ENCODE assay signal across 18 mouse cellular contexts in genomic region chr3:51036700-51037306, GRCm38 (mm10).
DNase-seq lines count a peak whose midpoint lies in the region; ATAC-seq and TF ChIP-seq lines count a peak whose summit lies in the region.
"Had no signal": no experiment of that assay in that cellular context is flagged by ENCODE, and none has a peak within 500 bp of the region (broad histone marks: within the 10 kb centered on the region; RNA-seq: fewer than 3 reads in every experiment).

No protein-coding gene starts in this region.

- H3K4me2 ChIP-seq in lung, embryonic 14.5 days: no peak overlapping the region
- no peak overlapping the region for H3K4me2 ChIP-seq in hindbrain, embryonic 14.5 days (replicated peaks)
- no peak overlapping the region for H3K4me2 ChIP-seq in neural tube, embryonic 14.5 days (ENCODE audit: low read depth, low read length)
- H3K4me2 ChIP-seq: forebrain, embryonic 13.5 days; heart, embryonic 12.5 days had no signal

- H3K9ac ChIP-seq in lung, embryonic 14.5 days: no peak overlapping the region
- no peak overlapping the region for H3K9ac ChIP-seq in hindbrain, embryonic 14.5 days
- no peak overlapping the region for H3K9ac ChIP-seq in neural tube, embryonic 14.5 days (replicated peaks; ENCODE audit: low read depth, low read length)
- H3K9ac ChIP-seq: forebrain, embryonic 13.5 days; forebrain, postnatal 0 days; heart, embryonic 12.5 days had no signal

- peak; percentile 83 for ATAC-seq in lung, embryonic 14.5 days (ENCODE audit: insufficient read depth)
- peak; percentile 21; the same call in 1 of the 2 replicates for ATAC-seq in hindbrain, embryonic 14.5 days (ENCODE audit: low FRiP score)
- ATAC-seq in neural tube, embryonic 14.5 days (ENCODE audit: low read depth): peak; percentile 38; the same call in 1 of the 2 replicates
- ATAC-seq: CD4-positive, CD25-positive, alpha-beta regulatory T cell, adult 4 months; forebrain, embryonic 13.5 days; forebrain, postnatal 0 days had no signal

- no peaks in the 10 kb centered on the region for H3K4me1 ChIP-seq in lung, embryonic 14.5 days (ENCODE audit: insufficient read depth)
- no peaks in the 10 kb centered on the region; the same call in 1 of the 2 replicates for H3K4me1 ChIP-seq in hindbrain, embryonic 14.5 days (replicated peaks; ENCODE audit: control insufficient read depth, insufficient read depth, low read length)
- H3K4me1 ChIP-seq in neural tube, embryonic 14.5 days (ENCODE audit: control insufficient read depth, insufficient read depth, low read length): no peaks in the 10 kb centered on the region
- H3K4me1 ChIP-seq: heart, embryonic 12.5 days had no signal

- no peak overlapping the region for H3K4me3 ChIP-seq in lung, embryonic 14.5 days (ENCODE audit: low read depth, low read length)
- H3K4me3 ChIP-seq in hindbrain, embryonic 14.5 days (replicated peaks; ENCODE audit: low read length): no peak overlapping the region
- no peak overlapping the region for H3K4me3 ChIP-seq in neural tube, embryonic 14.5 days (ENCODE audit: low read depth, low read length)
- H3K4me3 ChIP-seq: embryonic facial prominence, embryonic 10.5 days; forebrain, embryonic 13.5 days; heart, embryonic 12.5 days had no signal

- TF ChIP-seq CTCF in lung, embryonic 14.5 days (IDR thresholded peaks at IDR 0.05; ENCODE audit: low read depth): no peak

- H3K36me3 ChIP-seq in lung, embryonic 14.5 days (ENCODE audit: insufficient read depth): no peaks in the 10 kb centered on the region
- no peaks in the 10 kb centered on the region for H3K36me3 ChIP-seq in hindbrain, embryonic 14.5 days (replicated peaks; ENCODE audit: control insufficient read depth, insufficient read depth)
- H3K36me3 ChIP-seq in neural tube, embryonic 14.5 days (ENCODE audit: control insufficient read depth, insufficient read depth, low read length): no peaks in the 10 kb centered on the region
- H3K36me3 ChIP-seq: embryonic facial prominence, embryonic 10.5 days; G1E; heart, embryonic 12.5 days had no signal

- H3K9me3 ChIP-seq in lung, embryonic 14.5 days (ENCODE audit: low read depth, low read length): no peaks in the 10 kb centered on the region
- no peaks in the 10 kb centered on the region for H3K9me3 ChIP-seq in hindbrain, embryonic 14.5 days (ENCODE audit: control insufficient read depth, low read length)
- no peaks in the 10 kb centered on the region for H3K9me3 ChIP-seq in neural tube, embryonic 14.5 days (ENCODE audit: control insufficient read depth, low read length)
- H3K9me3 ChIP-seq: embryonic facial prominence, embryonic 10.5 days; forebrain, embryonic 13.5 days; heart, embryonic 12.5 days had no signal

- WGBS in lung, embryonic 14.5 days: 20% methylated on average over 17 of the region's 17 CpGs
- WGBS in hindbrain, embryonic 14.5 days: 40% methylated on average over 17 of the region's 17 CpGs
- WGBS in neural tube, embryonic 14.5 days: 46% methylated on average over 17 of the region's 17 CpGs

- H3K27me3 ChIP-seq in lung, embryonic 14.5 days (ENCODE audit: insufficient read depth, low read length): no peaks in the 10 kb centered on the region
- H3K27me3 ChIP-seq in hindbrain, embryonic 14.5 days (ENCODE audit: control insufficient read depth, insufficient read depth, low read length): no peaks in the 10 kb centered on the region
- H3K27me3 ChIP-seq in neural tube, embryonic 14.5 days (ENCODE audit: control insufficient read depth, insufficient read depth, low read length): no peaks in the 10 kb centered on the region
- H3K27me3 ChIP-seq: forebrain, embryonic 13.5 days; heart, embryonic 12.5 days had no signal

- peak; percentile 4 for DNase-seq in adrenal gland, postnatal 14 days
- no peak for DNase-seq in adrenal gland, postnatal 25 days
- peak; percentile 89 for DNase-seq in lung, embryonic 14.5 days
- no peak for DNase-seq in lung, postnatal 25 days (ENCODE audit: low spot score)
- peak; percentile 36 for DNase-seq in hindbrain, embryonic 14.5 days (ENCODE audit: low spot score)
- no peak for DNase-seq in natural killer cell, adult 2 months (ENCODE audit: low spot score in 2 of 2)
- no peak for DNase-seq in heart, adult 18-20 months
- DNase-seq: adrenal gland, postnatal 10 days; B cell, adult 2 months; cerebellum, adult 2 months; forebrain, postnatal 0 days; gastrocnemius, postnatal 14 days had no signal

- H3K27ac ChIP-seq in lung, embryonic 14.5 days (ENCODE audit: low read depth): 0 out of 2 replicates have a peak overlapping the region, but pooled peaks have one; percentile 9
- H3K27ac ChIP-seq in hindbrain, embryonic 14.5 days: no peak overlapping the region
- H3K27ac ChIP-seq in neural tube, embryonic 14.5 days (ENCODE audit: low read depth, low read length): no peak overlapping the region
- H3K27ac ChIP-seq: embryonic facial prominence, embryonic 10.5 days; forebrain, embryonic 13.5 days had no signal

Comparison
In these comparisons a context has a peak if more than half of its experiments do, and no peak if none do; other contexts are left out.
1. DNase-seq: peak in adrenal gland, postnatal 14 days (single experiment), lung, embryonic 14.5 days (single experiment) and hindbrain, embryonic 14.5 days (single experiment); none in adrenal gland, postnatal 25 days (single experiment), lung, postnatal 25 days (single experiment), natural killer cell, adult 2 months (0 of 2) and heart, adult 18-20 months (0 of 2).
2. ATAC-seq: peak in every context shown above with its lines; median percentile 83 in lung, embryonic 14.5 days; 38 in neural tube, embryonic 14.5 days; 21 in hindbrain, embryonic 14.5 days.